Mouse (Mus musculus) duodenum, adult 2 months (tissue): Measurements from ENCODE around the gene Irs4. TPM values are rescaled to one million over a fixed set of nuclear protein-coding genes. Genes with fewer than 3 reads are reported as not detected.

ENCODE experiments used
- polyA plus RNA-seq: library from polyadenylated mRNA; depleted of rRNA; stranded (reverse); fragments of >200 nt; gene quantifications from 2 replicates; pipeline ENCODE4 v1.2.3, GENCODE M21; 2012; ENCODE audit warnings: low replicate concordance; rRNA removed

Irs4 gene
- polyA plus RNA-seq = not detected in 2 replicates

GRCm38 (mm10) chrX:141724937-141725918, at the start of gene Irs4:
Gene Irs4 (minus strand): TSS chrX:141725263.

Other genes with a start within 250 kb of the Irs4 start
- 0.71 and 1.1 TPM in 2 replicates for gene Col4a5, start 249.9 kb downstream of the Irs4 start, polyA plus RNA-seq
- gene Gm15294, start 150.0 kb upstream of the Irs4 start, polyA plus RNA-seq = not detected in 2 replicates